Mouse (Mus musculus) telencephalon, adult 2 months (tissue): ENCODE measurements around the gene Mrpl39.

ENCODE experiments used
- DNase-seq: peaks from one replicate; pipeline ENCODE4 v3.0.0-alpha.2; 2011; ENCODE audit warnings: low read depth, low spot score

Mrpl39 gene

DNA sequence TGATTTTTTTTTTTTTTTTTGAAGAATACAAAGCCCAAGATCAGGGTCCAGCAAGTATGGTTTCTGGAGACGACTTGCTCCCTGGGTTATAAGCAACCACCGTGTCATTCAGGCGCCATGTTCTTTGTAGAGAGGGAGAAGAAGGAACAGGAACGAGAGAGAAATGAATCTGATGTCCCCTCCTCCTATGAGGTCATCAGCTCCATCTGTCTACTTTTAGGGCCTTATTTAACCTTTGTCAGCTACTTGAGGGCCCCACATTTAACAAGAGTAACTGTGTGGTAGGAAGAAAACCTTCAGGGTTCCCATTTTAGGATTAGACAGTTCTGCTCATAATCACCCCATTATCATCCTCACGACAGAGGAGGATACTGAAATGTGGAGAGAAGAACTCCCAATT is 34.5 kb downstream of the Mrpl39 start:
- DNase-seq, result no peak

DNA sequence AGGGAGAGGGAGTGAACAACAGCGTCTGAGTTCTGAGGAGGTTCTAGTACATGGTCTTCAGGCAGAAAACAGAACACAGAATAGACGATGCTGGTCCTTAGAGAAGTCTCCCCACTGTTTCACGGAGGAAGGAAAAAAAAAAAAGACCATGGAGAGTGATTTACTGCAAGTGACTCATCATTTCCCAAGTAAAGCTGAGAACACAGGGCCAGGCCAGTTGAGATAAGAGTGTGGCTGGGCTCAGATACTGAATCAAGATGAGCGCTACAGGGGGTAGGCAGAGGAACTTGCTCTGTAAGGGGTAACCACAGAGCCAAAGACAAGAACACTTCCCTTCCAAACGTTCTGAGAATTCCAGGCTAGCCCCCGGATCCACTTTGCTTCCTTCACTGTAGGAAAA is 36.8 kb downstream of the Mrpl39 start:
- no peak for DNase-seq

DNA sequence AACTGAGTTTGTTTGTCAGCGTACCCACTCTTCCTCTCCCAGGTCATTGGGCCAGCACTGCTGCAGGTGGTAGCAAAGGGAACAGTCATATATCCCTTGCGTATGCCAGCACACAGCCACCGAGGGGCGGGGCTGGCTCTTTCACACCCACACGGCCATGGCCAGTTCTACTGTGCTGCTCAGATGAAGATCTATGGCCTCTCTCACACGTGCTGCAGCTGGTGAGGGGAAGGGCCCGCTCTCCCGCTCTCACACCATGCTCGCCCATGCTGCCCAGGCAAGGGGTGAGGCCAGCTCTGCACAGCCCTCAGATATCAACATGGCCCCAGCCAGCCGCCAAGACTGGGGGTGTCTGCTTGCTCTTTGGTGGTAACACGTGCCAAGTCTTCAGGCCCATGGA is 39.4 kb downstream of the Mrpl39 start:
- DNase-seq, result no peak

DNA sequence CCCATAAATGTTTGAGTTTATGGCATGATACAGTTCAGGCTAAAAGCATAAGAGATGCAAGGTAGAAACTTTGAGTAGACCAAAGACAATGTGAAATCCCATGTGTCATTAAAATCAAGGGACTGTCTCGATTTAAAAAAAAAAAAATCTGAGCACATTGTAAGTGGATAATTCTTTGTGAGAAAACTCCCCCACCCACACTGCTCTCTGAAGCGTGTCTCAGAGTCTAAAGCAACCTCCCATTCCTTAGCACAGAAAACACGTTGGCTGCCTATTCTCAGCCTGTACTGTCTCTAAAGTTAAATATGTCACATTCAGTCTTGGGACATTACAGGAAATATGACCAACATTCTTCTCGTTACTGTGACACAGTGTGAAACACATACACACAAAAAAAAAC is 53.6 kb downstream of the Mrpl39 start:
- DNase-seq, result peak; percentile 9

DNA sequence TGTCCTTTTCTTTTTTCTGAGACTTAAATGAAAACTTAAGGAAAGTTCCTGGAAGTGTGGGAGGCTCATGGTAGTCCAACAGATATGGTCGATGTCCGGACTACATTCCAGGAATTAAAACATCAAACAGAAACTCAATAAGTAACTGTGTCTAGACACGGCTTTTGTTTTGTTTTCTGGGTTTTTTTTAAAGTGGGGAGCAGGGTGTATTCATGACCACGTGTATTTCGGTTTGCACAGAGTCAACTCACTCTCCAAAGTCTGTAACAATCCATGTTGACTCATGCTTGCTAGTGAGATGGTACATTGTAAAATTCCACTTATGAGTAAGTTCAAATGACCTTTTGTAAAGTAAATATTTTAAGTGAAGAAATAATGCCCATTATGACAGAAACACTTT is 54.8 kb downstream of the Mrpl39 start:
- DNase-seq, result no peak

DNA sequence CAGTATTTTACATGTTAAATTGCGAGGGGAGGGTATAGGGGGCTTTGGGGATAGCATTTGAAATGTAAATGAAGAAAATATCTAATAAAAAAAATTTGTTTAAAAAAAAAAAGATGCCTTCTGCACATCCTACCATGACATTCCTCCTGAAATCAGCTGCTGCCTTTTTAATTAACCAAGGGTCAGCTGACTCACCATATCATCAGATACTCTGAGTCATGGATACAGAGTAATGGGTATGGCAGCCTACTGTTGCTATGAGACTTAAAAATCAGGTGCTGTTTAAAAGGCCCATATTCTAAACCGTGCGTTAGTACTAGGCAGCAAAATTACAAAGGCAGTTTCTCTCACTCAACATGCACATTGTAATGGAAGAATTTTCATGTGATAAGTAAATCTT is 58.2 kb downstream of the Mrpl39 start:
- DNase-seq, result no peak
